Mouse (Mus musculus): ENCODE measurements around the gene Hprt. TPM values are rescaled to one million over a fixed set of nuclear protein-coding genes. Genes with fewer than 3 reads are reported as not detected.
A peak's percentile ranks its signal among the peaks of the same experiment; 100 is the strongest.

The Hprt gene
- polyA plus RNA-seq (2011; ENCODE audit: insufficient read depth, insufficient read length, low replicate concordance, missing spikeins): 68.6 and 73.2 TPM in 2 replicates

DNA sequence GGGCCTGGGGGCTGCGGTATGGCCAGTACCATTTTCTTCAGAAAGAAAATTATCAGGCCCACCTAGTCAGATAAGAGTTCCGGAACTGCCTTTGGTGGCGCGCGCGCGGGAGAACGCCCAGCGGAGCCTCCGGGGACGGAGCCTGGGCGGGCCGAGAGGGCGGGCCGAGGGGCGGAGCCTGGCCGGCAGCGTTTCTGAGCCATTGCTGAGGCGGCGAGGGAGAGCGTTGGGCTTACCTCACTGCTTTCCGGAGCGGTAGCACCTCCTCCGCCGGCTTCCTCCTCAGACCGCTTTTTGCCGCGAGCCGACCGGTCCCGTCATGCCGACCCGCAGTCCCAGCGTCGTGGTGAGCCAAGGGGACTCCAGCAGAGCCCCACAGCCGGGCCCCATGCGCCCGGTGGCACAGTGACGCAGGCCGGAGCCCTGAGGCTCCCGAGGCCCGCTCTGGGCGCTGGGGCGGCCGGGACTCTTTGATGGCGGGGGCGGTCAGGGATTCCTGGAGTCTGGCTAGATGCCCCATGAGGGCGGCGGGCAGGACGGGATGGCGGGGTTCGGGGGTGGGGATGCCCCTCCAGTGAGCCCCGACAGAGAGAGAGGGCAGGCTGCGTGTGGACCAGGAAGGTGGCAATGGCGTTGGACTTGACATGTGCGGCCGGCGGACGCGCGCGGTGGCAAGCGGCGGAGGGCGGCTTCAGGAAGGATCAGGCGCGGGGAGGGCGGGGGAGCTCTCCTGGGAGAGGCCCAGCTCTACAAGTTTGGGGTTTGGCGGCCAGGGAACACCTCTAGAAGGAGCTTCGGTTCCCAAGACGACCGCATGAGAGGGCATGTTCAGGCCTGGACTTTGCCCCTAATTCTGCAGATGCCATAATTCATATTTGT is at the start of gene Hprt:
TSS of gene Hprt (plus strand) at position 233 of the 879 bp plus-strand sequence.
- Histone ChIP-seq H3K27ac (ENCODE audit: control insufficient read depth, insufficient read depth, low read depth, low read length, poor library complexity) (peak within 1 kb of the TSS; percentile 95), H3K4me1 (ENCODE audit: control insufficient read depth, insufficient read depth, low read length) (no peaks in the 10 kb centered on the region), H3K4me3 (replicated peaks; ENCODE audit: control insufficient read depth, low read depth, low read length) (peak within 1 kb of the TSS; percentile 66)
- TF ChIP-seq POLR2A (IDR thresholded peaks at IDR 0.05; ENCODE audit: borderline replicate concordance, control insufficient read depth, low read depth, low read length) (peak; percentile 89; the same call in 1 of the 2 replicates), CTCF (IDR thresholded peaks at IDR 0.05; ENCODE audit: control insufficient read depth, insufficient read depth, low read length) (no peak)
- 7% methylated on average over 66 of the region's 72 CpGs for WGBS

DNA sequence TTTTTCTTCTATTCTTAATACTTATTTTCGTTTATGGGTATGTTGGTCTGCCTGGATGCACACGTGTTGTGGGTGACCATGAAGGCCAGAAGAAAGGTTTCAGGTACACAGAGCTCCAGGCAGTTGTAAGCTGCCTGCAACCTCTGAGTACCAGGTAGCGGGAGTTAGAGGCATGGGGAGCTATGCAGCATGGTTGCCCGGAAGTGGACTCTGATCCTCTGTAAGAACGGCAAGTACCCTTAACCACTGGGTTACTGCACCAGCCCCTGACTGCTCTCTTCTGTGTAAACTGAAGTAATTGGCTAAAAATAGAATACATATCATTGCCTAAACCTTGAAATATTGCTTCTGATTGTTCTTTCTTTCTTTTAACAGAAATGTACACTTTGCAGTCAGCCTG is 42.4 kb upstream of the Hprt start:
- no peaks in the 10 kb centered on the region for H3K4me1 ChIP-seq (ENCODE audit: control insufficient read depth, insufficient read depth, low read length)
- WGBS: 86% methylated on average over 5 of the region's 5 CpGs
- H3K27ac ChIP-seq (ENCODE audit: control insufficient read depth, insufficient read depth, low read depth, low read length, poor library complexity): no peak overlapping the region
- H3K4me3 ChIP-seq (replicated peaks; ENCODE audit: control insufficient read depth, low read depth, low read length): no peak overlapping the region
- TF ChIP-seq POLR2A (IDR thresholded peaks at IDR 0.05; ENCODE audit: borderline replicate concordance, control insufficient read depth, low read depth, low read length) (no peak), CTCF (IDR thresholded peaks at IDR 0.05; ENCODE audit: control insufficient read depth, insufficient read depth, low read length) (no peak)

DNA sequence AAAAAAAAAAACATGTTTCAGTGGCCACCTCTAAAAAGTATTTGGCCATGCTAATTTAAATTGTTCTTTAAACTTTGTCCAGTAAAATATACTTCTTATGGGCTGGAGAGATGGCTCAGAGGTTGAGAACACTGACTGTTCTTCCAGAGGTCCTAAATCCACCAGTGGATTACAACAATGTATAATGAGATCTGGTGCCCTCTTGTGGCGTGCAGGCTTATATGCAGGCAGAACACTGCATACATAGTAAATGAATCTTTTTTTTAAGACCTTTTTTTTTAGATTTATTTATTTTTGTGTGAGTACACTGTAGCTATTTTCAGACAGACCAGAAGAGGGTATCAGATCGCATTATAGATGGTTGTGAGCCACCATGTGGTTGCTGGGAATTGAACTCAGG is 38.2 kb upstream of the Hprt start:
- 58% methylated on average over 2 of the region's 2 CpGs for WGBS
- Histone ChIP-seq H3K27ac (ENCODE audit: control insufficient read depth, insufficient read depth, low read depth, low read length, poor library complexity) (no peak overlapping the region), H3K4me1 (ENCODE audit: control insufficient read depth, insufficient read depth, low read length) (no peaks in the 10 kb centered on the region), H3K4me3 (replicated peaks; ENCODE audit: control insufficient read depth, low read depth, low read length) (no peak overlapping the region)
- TF ChIP-seq CTCF (IDR thresholded peaks at IDR 0.05; ENCODE audit: control insufficient read depth, insufficient read depth, low read length) (no peak), POLR2A (IDR thresholded peaks at IDR 0.05; ENCODE audit: borderline replicate concordance, control insufficient read depth, low read depth, low read length) (no peak)

DNA sequence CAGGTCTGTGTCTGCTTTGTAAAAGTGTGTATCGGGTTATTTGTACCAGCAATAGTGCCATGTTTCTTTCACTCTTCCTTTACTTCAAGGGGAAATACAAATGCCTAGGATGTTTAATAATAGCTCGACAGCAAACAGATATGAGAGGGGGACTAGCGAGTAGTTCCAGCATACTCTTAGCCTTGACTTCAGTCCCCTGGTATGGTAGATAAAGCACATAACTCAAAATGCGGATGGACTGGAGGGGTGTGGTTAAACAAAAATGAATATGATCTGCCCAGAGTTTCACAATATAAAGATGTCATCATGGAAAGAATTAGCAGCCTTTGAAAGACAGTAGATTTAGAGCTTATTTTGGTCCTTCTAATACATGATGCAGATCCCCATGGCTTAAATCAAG is 31.0 kb upstream of the Hprt start:
- no peak overlapping the region for H3K27ac ChIP-seq (ENCODE audit: control insufficient read depth, insufficient read depth, low read depth, low read length, poor library complexity)
- WGBS: 82% methylated on average over 4 of the region's 4 CpGs
- TF ChIP-seq CTCF (IDR thresholded peaks at IDR 0.05; ENCODE audit: control insufficient read depth, insufficient read depth, low read length): no peak
- TF ChIP-seq POLR2A (IDR thresholded peaks at IDR 0.05; ENCODE audit: borderline replicate concordance, control insufficient read depth, low read depth, low read length): no peak
- H3K4me1 ChIP-seq (ENCODE audit: control insufficient read depth, insufficient read depth, low read length): no peaks in the 10 kb centered on the region
- H3K4me3 ChIP-seq (replicated peaks; ENCODE audit: control insufficient read depth, low read depth, low read length): no peak overlapping the region

DNA sequence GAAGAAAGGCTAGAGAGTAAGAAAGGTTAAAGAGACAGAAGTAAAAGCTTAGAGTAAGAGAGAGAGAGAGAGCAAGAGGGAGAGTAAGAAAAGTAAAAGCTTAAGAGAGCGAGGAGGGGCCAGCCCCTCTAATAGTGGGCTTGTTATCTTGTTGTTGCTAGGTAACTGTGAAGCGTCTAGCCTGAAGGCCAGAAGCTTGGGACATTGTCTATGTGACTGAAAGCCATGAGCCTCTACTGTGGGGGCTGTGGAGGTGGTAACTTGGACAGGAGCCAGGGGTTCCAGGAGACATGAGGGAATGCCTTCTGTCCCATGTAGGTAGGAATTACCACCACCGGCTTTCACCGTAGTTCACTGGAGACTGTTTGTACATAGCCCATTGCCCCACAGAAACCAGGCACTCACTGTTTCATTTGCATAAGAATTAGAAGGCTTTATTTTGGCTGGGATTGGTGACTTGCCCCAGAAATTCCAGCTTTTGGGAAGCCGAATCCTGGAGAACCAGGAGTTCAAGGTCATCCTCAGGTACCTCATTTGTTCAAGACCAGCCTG is 26.3 kb upstream of the Hprt start:
- Histone ChIP-seq H3K4me1 (ENCODE audit: control insufficient read depth, insufficient read depth, low read length) (no peaks in the 10 kb centered on the region), H3K27ac (ENCODE audit: control insufficient read depth, insufficient read depth, low read depth, low read length, poor library complexity) (no peak overlapping the region), H3K4me3 (replicated peaks; ENCODE audit: control insufficient read depth, low read depth, low read length) (no peak overlapping the region)
- TF ChIP-seq CTCF (IDR thresholded peaks at IDR 0.05; ENCODE audit: control insufficient read depth, insufficient read depth, low read length): no peak
- TF ChIP-seq POLR2A (IDR thresholded peaks at IDR 0.05; ENCODE audit: borderline replicate concordance, control insufficient read depth, low read depth, low read length): no peak
- WGBS: 70% methylated on average over 5 of the region's 5 CpGs

DNA sequence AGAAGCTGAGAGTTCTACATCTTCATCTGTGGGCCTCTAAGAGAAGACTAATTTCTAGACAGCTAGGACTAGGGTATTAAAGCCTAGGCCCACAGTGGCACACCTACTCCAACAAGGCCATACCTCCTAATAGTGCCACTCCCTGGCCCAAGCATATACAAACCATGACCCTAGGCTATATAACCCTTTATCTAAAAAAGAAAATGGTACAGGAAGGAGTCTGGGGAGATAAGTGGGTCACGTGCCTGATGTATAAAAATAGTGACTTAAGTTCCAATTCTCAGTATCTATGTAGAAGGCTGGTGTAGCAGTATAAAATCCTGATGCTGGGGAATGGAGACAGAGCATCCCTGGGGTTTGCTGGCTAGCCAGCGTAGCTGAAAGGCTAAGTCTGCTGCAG is 22.8 kb upstream of the Hprt start:
- Histone ChIP-seq H3K27ac (ENCODE audit: control insufficient read depth, insufficient read depth, low read depth, low read length, poor library complexity) (no peak overlapping the region), H3K4me1 (ENCODE audit: control insufficient read depth, insufficient read depth, low read length) (no peaks in the 10 kb centered on the region), H3K4me3 (replicated peaks; ENCODE audit: control insufficient read depth, low read depth, low read length) (no peak overlapping the region)
- 83% methylated on average over 2 of the region's 2 CpGs for WGBS
- no peak for TF ChIP-seq CTCF (IDR thresholded peaks at IDR 0.05; ENCODE audit: control insufficient read depth, insufficient read depth, low read length)
- no peak for TF ChIP-seq POLR2A (IDR thresholded peaks at IDR 0.05; ENCODE audit: borderline replicate concordance, control insufficient read depth, low read depth, low read length)

DNA sequence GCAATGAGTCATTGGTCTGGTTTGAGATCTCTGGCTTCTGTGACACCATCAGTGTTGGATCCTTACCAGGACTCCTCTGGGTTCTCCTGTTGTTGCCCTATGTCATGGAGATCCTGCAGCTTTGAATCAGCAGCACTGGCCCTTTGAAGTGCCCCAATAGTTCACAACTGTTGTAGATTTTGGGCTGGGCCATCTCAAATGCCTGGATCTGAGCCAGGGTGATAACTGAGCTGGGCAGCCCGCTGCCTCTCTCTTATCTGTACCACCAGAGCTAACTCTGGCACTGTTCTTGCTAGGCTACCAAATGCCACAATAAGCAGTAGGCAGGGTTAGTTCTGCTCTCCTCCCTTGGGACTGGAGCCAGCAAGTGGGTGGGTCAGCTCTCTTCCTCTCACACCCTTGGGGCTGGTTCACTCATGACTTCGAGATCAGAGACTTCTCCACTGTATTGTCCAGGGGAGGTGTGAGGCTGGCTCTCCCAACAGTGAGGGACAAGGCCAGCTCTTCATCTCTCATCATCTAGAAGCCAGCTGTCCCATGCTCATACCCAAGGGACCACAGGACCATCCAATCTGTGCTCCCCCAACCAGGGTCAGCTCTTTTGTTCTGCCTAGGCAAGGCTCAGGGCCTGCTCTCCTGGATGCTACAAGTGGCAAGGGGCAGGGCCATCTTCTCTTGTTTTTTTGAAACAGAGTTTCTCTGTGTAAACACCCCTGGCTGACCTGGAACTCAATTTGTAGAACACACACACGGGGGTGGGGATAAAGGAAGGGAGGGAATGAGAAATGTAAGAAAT is 16.5 kb upstream of the Hprt start:
- Histone ChIP-seq H3K27ac (ENCODE audit: control insufficient read depth, insufficient read depth, low read depth, low read length, poor library complexity) (peak overlapping the region; percentile 65; the same call in 1 of the 2 replicates), H3K4me3 (replicated peaks; ENCODE audit: control insufficient read depth, low read depth, low read length) (no peak overlapping the region), H3K4me1 (ENCODE audit: control insufficient read depth, insufficient read depth, low read length) (no peaks in the 10 kb centered on the region; the same call in 1 of the 2 replicates)
- no peak for TF ChIP-seq POLR2A (IDR thresholded peaks at IDR 0.05; ENCODE audit: borderline replicate concordance, control insufficient read depth, low read depth, low read length)
- TF ChIP-seq CTCF (IDR thresholded peaks at IDR 0.05; ENCODE audit: control insufficient read depth, insufficient read depth, low read length): no peak
- WGBS: 38% methylated on average over 3 of the region's 3 CpGs

DNA sequence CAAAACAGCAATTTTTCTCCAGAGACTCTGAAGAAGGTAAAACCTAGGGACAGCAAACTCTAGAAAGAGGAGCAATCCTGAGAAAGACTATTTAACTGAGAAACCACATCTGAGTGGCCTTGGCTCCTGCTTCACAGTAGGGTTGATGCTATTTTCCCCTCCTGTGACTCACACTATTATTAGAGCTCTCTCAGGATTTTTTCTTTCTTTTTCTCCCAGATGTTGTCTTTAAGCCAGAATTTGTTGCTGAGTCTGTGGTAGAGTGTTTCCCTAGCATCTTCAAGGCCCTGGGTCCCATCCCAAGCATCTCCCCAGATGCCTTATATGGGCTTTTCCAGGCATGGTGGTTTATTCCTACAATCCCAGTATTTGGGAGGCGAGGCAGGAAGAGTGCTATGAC is 15.8 kb upstream of the Hprt start:
- WGBS: 69% methylated on average over 1 of the region's 1 CpGs
- no peak overlapping the region for H3K4me3 ChIP-seq (replicated peaks; ENCODE audit: control insufficient read depth, low read depth, low read length)
- no peaks in the 10 kb centered on the region; the same call in 1 of the 2 replicates for H3K4me1 ChIP-seq (ENCODE audit: control insufficient read depth, insufficient read depth, low read length)
- TF ChIP-seq POLR2A (IDR thresholded peaks at IDR 0.05; ENCODE audit: borderline replicate concordance, control insufficient read depth, low read depth, low read length) (no peak), CTCF (IDR thresholded peaks at IDR 0.05; ENCODE audit: control insufficient read depth, insufficient read depth, low read length) (no peak)
- H3K27ac ChIP-seq (ENCODE audit: control insufficient read depth, insufficient read depth, low read depth, low read length, poor library complexity): no peak overlapping the region
